Mouse (Mus musculus) forebrain, embryonic 13.5 days (tissue): ENCODE measurements at regions not wholly inside any gene's neighbourhood (a gene's known extent, or its start where the extent isn't known, plus 50 kb on each side); places are given as distances from the start of the nearest gene placed in this dataset.
A peak's percentile ranks its signal among the peaks of the same experiment; 100 is the strongest.

Source experiments
- ATAC-seq: fragments of 200-750 bp; cut with Nextera tagmentation; 2 replicates; pipeline ENCODE4 v1.8.0; 2017
- H3K27ac ChIP-seq: fragments of 300-500 bp; sonication (generic); 2 replicates; pipeline ENCODE4 v1.5.1; 2015; ENCODE audit warnings: inconsistent platforms, mild to moderate bottlenecking, moderate library complexity
- H3K27me3 ChIP-seq: fragments of 300-500 bp; sonication (generic); 2 replicates; pipeline ENCODE4 v1.6.1; 2015; ENCODE audit warnings: mild to moderate bottlenecking, inconsistent platforms
- H3K36me3 ChIP-seq: fragments of 300-500 bp; sonication (generic); 2 replicates; pipeline ENCODE4 v1.6.1; 2015; ENCODE audit warnings: mild to moderate bottlenecking, inconsistent platforms; ENCODE audit not compliant: poor library complexity, severe bottlenecking
- H3K4me1 ChIP-seq: fragments of 300-500 bp; sonication (generic); 2 replicates; pipeline ENCODE4 v1.6.1; 2015; ENCODE audit warnings: inconsistent platforms
- H3K4me2 ChIP-seq: fragments of 300-500 bp; sonication (generic); 2 replicates; pipeline ENCODE4 v1.6.1; 2015; ENCODE audit warnings: inconsistent platforms, mild to moderate bottlenecking, moderate library complexity
- H3K4me3 ChIP-seq: fragments of 300-500 bp; sonication (generic); 2 replicates; pipeline ENCODE4 v1.5.1; 2015; ENCODE audit warnings: mild to moderate bottlenecking, inconsistent platforms
- H3K9ac ChIP-seq: fragments of 300-500 bp; sonication (generic); 2 replicates; pipeline ENCODE4 v1.6.1; 2015; ENCODE audit warnings: mild to moderate bottlenecking, inconsistent platforms
- H3K9me3 ChIP-seq: fragments of 300-500 bp; sonication (generic); replicated peaks from 2 replicates; pipeline ENCODE4 v1.6.1; 2016; ENCODE audit warnings: inconsistent platforms
- WGBS: fragments of 180-500 bp; shearing (Covaris S2); methylation state at CpG from one replicate; pipeline ENCODE4 v1.1.7; 2015; 5-methylcytosine and 5-hydroxymethylcytosine counted together

DNA sequence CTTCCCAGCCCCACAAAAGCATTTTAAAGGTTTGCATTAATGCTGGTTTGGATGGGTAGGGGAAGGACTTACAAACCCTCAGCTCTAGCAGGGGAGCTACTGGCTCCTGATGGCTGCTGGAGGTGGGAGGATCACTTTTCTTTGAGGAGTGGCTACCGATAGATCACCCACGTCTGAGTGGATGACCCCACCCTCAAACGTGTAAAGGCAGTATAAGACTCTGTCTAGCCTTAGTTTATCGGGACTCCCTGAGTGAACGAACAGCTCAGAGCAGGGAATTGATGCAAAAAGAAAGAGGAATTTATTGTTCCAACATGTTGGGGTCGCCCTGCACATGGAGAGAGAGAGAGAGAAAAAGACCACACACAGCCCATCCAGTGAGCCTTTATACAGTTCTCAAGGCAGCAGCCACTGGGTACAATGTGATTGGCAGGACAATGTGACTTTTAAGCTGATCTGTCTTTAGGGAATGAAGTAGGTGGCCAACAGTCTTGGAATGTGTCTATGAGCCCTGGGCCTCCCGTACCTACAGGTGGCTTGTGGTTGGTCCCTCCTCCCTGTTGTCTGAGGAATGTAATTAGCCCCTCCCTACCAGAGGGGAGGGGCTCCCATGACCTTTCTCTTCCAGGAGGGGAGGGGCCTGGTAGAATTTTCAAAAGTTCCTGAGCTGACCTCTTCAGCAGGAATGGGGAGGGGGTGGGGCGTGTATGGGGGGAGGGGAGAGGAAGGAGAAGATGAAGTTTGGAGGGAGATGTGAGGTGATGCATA lies 108.7 kb upstream of the Tmem150c start:
- no peaks in the 10 kb centered on the region for H3K4me1 ChIP-seq
- no peaks in the 10 kb centered on the region for H3K9me3 ChIP-seq
- H3K4me2 ChIP-seq: no peak overlapping the region
- WGBS: 70% methylated on average over 8 of the region's 8 CpGs
- no peak for ATAC-seq
- no peaks in the 10 kb centered on the region for H3K36me3 ChIP-seq
- no peak overlapping the region for H3K9ac ChIP-seq
- H3K4me3 ChIP-seq: no peak overlapping the region
- no peaks in the 10 kb centered on the region for H3K27me3 ChIP-seq
- no peak overlapping the region for H3K27ac ChIP-seq

DNA sequence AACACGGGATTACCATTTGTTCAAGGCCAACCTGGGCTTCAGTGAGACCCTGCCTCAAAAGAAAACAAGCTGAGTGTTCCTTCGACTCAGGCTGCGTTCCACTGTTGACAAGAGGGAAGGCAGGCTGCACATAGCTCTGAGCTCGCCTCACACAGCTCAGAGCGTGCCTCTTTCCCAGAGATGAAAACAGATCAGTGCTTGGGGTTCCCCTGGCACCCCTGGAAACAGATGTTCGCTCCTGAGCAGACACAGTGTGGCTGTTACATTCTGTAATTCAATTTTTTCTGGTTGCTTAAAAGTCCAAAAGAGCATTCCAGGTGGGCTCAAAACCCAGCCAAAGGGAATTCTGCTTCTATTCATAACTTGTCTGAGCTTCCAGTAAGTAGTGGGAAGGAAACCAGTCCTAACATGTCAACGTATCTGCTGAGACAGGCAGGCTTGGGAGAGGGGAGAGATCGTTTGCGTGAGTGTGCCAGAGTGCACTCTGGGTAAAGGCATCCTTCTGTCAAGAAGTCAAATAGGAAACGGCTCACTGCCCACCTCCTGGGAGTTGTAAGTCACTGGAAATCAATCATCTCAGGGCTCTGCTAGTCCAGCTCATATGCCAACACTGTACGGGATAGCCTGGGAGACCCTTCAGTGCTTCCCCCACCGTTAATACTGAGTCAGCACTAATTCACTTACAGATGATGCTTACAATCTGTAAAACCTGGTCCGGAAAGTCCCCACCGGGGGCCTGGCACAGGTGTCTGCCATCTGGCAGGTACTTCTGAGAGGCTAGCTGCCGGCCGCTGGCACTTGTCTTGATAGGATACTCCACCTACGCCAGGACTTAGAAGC lies 107.3 kb upstream of the Tmem150c start:
- Histone ChIP-seq H3K9ac (no peak overlapping the region), H3K27me3 (no peaks in the 10 kb centered on the region), H3K4me2 (no peak overlapping the region), H3K36me3 (no peaks in the 10 kb centered on the region), H3K4me1 (no peaks in the 10 kb centered on the region), H3K9me3 (no peaks in the 10 kb centered on the region), H3K4me3 (no peak overlapping the region), H3K27ac (no peak overlapping the region)
- no peak for ATAC-seq
- 76% methylated on average over 17 of the region's 17 CpGs for WGBS

DNA sequence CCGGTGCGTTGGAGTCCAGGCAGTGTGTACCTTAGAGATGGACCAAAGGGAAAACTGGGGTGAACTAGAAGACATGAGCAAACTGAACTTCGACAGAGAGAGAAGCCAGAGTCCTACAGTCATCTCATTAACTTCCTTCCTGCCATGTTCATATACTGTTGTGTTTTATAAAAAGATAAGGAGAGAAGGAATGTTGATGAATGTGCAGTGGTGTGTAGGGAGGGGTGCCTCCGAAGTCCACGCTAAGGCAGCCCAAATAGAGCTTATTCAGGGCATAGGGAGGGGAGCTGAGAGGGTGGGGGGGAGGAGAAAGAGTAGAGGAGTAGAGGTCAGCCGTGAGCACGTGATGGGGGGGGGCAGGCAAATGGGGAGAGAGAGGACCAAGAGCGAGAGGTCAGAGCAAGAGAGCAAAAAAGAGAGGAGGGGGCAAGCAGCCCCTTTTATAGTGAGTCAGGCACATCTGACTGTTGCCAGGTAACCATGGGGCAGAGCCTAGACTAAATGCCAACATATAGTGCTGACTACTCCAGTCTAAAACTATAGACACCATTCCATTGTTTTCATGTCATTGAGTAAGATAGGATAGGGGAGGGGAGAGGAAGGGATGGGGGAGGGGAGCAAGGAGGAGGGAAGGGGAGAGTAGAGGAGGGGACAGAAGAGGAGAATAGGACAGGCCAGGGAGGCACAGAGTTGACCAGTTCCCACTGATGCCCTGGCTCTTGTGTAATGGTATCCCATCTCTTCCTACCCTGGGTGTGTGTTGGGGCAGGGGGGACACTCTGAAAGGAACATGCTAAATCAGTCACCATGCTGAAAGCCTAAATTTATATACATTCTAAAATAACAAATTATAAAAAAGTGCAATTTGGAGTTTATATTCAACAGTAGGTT lies 100.4 kb upstream of the Tmem150c start:
- peaks cover 23% of the 10 kb centered on the region for H3K4me1 ChIP-seq
- ATAC-seq: peak; percentile 27; the same call in 1 of the 2 replicates
- H3K4me3 ChIP-seq: no peak overlapping the region
- no peaks in the 10 kb centered on the region for H3K9me3 ChIP-seq
- H3K9ac ChIP-seq: no peak overlapping the region
- H3K36me3 ChIP-seq: no peaks in the 10 kb centered on the region
- no peak overlapping the region for H3K4me2 ChIP-seq
- peak overlapping the region; percentile 49 for H3K27ac ChIP-seq
- WGBS: 58% methylated on average over 8 of the region's 8 CpGs
- no peaks in the 10 kb centered on the region for H3K27me3 ChIP-seq

DNA sequence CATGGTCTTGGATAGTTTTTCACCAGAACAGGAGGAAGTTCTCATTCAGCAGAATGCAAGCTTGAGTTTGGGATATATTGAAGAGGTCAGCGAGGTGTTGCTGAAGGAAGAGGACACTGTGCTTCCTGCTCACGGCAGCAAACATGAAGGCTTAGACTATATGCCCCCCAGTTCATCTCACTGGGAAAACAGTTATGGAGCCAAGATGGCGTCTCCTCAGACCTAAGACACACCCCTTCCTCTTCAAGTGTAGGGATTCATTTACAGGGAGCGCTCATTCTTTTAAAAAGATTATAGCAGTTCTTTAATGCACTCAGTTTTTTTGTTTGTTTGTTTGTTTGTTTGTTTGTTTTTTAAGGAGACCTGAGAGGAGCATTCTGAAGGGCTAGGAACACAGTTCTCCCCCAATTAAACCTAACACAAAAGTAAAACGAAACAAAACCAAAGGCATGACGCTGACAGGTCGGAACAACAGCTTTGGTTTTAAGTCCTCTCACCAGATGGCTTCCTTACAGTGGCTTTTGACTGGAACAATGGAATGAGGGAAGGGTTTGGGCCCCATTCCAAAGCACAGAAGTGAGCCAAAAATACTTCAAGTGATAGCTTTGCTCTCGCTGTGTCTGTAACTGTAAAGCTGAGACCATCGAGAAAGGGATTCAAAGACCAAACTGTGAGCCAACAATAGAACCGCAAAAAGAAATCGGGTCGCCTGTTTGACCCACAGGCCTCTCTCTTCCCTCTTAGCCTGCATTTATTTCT lies 99.5 kb upstream of the Tmem150c start:
- peak; percentile 72 for ATAC-seq
- peak overlapping the region; percentile 49 for H3K27ac ChIP-seq

DNA sequence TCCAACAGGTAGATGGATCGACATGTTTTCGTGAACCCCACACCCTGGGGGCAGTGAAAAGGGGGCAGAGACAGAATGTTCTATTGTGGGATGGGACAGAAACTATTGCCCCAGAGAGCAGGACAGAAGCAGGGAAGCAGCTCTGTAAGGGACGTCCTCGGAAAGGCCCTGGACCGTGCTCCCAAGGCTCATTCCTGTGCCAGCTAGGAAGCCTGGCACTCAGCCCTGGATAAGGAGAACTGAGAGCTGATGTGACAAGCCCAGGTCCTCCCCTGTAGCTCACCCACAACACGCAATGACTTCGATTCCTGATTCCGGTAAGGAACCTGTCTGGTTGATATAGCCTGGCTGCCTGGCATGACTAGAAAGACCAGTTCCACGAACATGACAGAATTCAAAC lies 95.7 kb upstream of the Tmem150c start:
- Histone ChIP-seq H3K4me2 (no peak overlapping the region), H3K9me3 (no peaks in the 10 kb centered on the region), H3K9ac (no peak overlapping the region), H3K4me1 (peaks cover 22% of the 10 kb centered on the region), H3K4me3 (no peak overlapping the region), H3K27me3 (no peaks in the 10 kb centered on the region), H3K36me3 (no peaks in the 10 kb centered on the region), H3K27ac (no peak overlapping the region)
- no peak for ATAC-seq
- WGBS: 92% methylated on average over 9 of the region's 9 CpGs

More for the DNA sequence above, 99.5 kb upstream of the Tmem150c start:
- WGBS: 45% methylated on average over 12 of the region's 12 CpGs
- Histone ChIP-seq H3K36me3 (no peaks in the 10 kb centered on the region), H3K27me3 (no peaks in the 10 kb centered on the region), H3K4me3 (no peak overlapping the region), H3K9me3 (no peaks in the 10 kb centered on the region), H3K9ac (no peak overlapping the region), H3K4me1 (peaks cover 23% of the 10 kb centered on the region), H3K4me2 (no peak overlapping the region)

DNA sequence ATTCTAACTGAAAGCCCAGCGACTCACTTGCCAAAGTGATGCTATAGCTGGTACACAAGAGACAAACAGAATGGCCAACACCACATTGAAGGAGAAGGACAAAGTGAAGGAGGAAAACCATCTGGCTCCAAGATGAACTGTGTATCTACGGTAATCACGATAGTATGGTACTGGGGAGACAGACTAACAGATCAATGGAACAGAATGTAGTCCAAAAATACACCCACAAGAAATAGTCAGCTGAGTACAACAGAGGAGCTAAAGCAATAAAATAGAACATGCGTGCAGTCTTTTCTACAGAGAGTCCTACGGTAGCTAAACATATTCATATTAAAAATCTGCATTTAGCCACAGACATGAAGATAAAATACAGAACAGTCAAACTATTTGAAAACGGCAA lies 92.4 kb upstream of the Tmem150c start:
- Histone ChIP-seq H3K36me3 (no peaks in the 10 kb centered on the region), H3K4me1 (no peaks in the 10 kb centered on the region), H3K9ac (no peak overlapping the region), H3K27me3 (no peaks in the 10 kb centered on the region), H3K4me2 (no peak overlapping the region), H3K9me3 (no peaks in the 10 kb centered on the region), H3K4me3 (no peak overlapping the region), H3K27ac (no peak overlapping the region)
- no peak for ATAC-seq
- WGBS: 96% methylated on average over 6 of the region's 6 CpGs

DNA sequence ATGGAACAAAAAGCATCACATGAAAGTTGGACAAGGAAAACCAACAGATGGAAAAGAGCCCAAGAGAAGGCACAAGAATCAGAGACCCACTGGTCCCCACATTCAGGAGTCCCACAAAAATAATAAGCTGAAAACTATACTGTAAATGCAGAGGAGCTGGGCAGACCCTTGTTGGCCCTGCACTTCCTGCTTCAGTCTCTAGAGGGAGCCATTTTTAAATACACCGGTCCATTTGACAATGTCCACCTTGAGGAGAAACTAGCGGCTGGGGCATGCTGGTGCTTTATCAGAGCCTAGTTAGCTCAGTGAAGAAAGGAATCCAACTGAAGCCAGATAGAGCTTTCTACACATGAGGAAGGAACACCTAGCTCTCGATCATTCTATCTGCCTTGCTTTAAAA lies 90.1 kb upstream of the Tmem150c start:
- Histone ChIP-seq H3K27ac (no peak overlapping the region), H3K4me2 (no peak overlapping the region), H3K4me3 (no peak overlapping the region), H3K4me1 (no peaks in the 10 kb centered on the region), H3K9me3 (no peaks in the 10 kb centered on the region), H3K9ac (no peak overlapping the region), H3K27me3 (no peaks in the 10 kb centered on the region), H3K36me3 (no peaks in the 10 kb centered on the region)
- WGBS: 57% methylated on average over 3 of the region's 3 CpGs
- ATAC-seq: no peak

DNA sequence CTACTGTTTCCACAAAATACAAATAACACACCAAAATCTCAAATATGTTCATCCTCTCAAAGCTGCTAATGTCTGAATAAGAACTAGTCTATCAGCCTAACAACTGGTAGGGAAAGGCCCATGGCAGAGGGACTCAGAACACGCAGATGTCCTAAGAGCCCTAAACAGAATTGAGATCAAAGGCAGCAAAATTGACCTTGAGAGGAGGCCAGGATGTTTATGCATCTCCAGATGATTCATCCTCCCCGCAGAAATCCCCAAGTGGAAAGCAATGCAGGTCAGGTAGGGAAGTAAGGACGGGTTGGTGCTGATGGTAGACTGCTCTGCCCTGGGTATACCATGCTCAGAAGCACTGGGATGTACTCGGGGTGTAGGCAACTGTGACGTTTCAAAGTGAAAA lies 89.0 kb upstream of the Tmem150c start:
- 86% methylated on average over 5 of the region's 5 CpGs for WGBS

DNA sequence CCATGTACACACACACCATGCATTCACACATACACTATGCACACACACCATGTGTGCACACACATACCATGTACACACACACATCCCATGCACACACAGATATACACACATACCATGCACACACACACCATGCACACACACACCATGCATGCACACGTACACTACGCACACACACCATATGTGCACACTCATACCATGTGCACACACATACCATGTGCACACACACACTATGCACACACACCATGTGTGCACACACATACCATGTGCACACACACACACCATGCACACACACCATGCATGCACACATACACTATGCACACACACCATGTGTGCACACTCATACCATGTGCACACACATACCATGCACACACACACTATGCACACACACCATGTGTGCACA lies 87.1 kb upstream of the Tmem150c start:
- H3K4me1 ChIP-seq: no peaks in the 10 kb centered on the region
- 100% methylated on average over 2 of the region's 2 CpGs for WGBS
- ATAC-seq: no peak

More for the DNA sequence above, 89.0 kb upstream of the Tmem150c start:
- Histone ChIP-seq H3K27ac (no peak overlapping the region), H3K9me3 (no peaks in the 10 kb centered on the region), H3K4me2 (no peak overlapping the region), H3K4me3 (no peak overlapping the region), H3K36me3 (no peaks in the 10 kb centered on the region), H3K27me3 (no peaks in the 10 kb centered on the region), H3K4me1 (no peaks in the 10 kb centered on the region), H3K9ac (no peak overlapping the region)
- ATAC-seq: no peak

DNA sequence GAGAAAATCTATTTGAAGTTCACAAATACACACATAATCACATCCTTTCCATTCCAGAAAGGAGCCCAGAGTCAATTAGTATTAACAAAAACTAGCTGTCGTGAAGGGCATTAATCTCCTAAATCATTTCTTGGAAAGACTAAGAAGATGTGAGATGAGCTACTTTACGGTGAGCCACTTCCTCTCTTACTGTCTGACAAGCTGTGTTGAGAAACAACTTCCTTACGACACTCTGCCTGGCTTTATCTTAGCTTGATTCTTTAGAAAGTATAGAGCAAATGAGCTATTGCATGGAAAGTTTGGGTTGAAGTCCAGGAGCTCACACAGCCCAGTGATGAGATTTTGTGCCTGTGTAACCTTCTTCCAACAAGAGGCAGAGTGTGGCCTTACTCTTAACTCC lies 85.2 kb upstream of the Tmem150c start:
- ATAC-seq: no peak
- H3K4me1 ChIP-seq: no peaks in the 10 kb centered on the region
- no peaks in the 10 kb centered on the region for H3K9me3 ChIP-seq
- no peaks in the 10 kb centered on the region for H3K27me3 ChIP-seq
- no peaks in the 10 kb centered on the region for H3K36me3 ChIP-seq
- no peak overlapping the region for H3K9ac ChIP-seq
- 77% methylated on average over 3 of the region's 3 CpGs for WGBS
- no peak overlapping the region for H3K27ac ChIP-seq
- H3K4me2 ChIP-seq: no peak overlapping the region
- H3K4me3 ChIP-seq: no peak overlapping the region

More for the DNA sequence above, 87.1 kb upstream of the Tmem150c start:
- no peak overlapping the region for H3K4me3 ChIP-seq
- H3K36me3 ChIP-seq: no peaks in the 10 kb centered on the region
- H3K9ac ChIP-seq: no peak overlapping the region
- H3K27ac ChIP-seq: no peak overlapping the region
- no peak overlapping the region for H3K4me2 ChIP-seq
- no peaks in the 10 kb centered on the region for H3K27me3 ChIP-seq
- H3K9me3 ChIP-seq: no peaks in the 10 kb centered on the region

DNA sequence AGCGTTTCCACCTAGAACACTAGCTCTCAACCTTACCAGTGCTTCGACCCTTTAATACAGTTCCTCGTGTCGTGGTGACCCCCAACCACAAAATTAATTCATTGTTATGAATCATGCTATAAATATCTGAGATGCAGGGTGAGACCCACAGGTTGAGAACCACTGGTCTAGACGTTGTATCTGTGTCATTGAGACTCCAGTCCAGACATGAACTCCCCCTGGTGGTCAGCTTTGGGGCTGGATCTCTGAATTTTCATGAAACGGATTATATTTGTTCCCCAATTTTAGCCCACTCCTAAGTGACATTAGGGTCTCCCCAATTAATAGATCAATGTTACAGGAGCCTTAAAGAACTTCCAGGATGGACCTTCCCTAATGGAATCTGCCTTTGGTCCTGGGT lies 81.3 kb upstream of the Tmem150c start:
- Histone ChIP-seq H3K4me2 (no peak overlapping the region), H3K4me1 (no peaks in the 10 kb centered on the region), H3K9me3 (no peaks in the 10 kb centered on the region), H3K27me3 (no peaks in the 10 kb centered on the region), H3K9ac (no peak overlapping the region), H3K36me3 (no peaks in the 10 kb centered on the region), H3K27ac (no peak overlapping the region), H3K4me3 (no peak overlapping the region)
- 74% methylated on average over 6 of the region's 6 CpGs for WGBS
- ATAC-seq: peak; percentile 41; the same call in 1 of the 2 replicates
